Mouse (Mus musculus) midbrain, embryonic 12.5 days (tissue): Measurements from ENCODE around the gene Mtmr4. TPM values are rescaled to one million over a fixed set of nuclear protein-coding genes. Genes with fewer than 3 reads are reported as not detected.

Experiments used
- ATAC-seq: fragments of 200-750 bp; cut with Nextera tagmentation; 2 replicates; pipeline ENCODE4 v1.8.0; 2017; ENCODE audit warnings: low read depth, moderate TSS enrichment, moderate library complexity; ENCODE audit not compliant: low FRiP score
- H3K27ac ChIP-seq: fragments of 300-500 bp; sonication (generic); replicated peaks from 2 replicates; pipeline ENCODE4 v1.5.1; 2016; ENCODE audit warnings: mild to moderate bottlenecking
- H3K27me3 ChIP-seq: fragments of 300-500 bp; sonication (generic); 2 replicates; pipeline ENCODE4 v1.6.1; 2016; ENCODE audit warnings: mild to moderate bottlenecking
- H3K36me3 ChIP-seq: fragments of 300-500 bp; sonication (generic); 2 replicates; pipeline ENCODE4 v1.6.1; 2016
- H3K4me1 ChIP-seq: fragments of 300-500 bp; sonication (generic); 2 replicates; pipeline ENCODE4 v1.6.1; 2016
- H3K4me2 ChIP-seq: fragments of 300-500 bp; sonication (generic); replicated peaks from 2 replicates; pipeline ENCODE4 v1.6.1; 2016; ENCODE audit warnings: mild to moderate bottlenecking, moderate library complexity
- H3K4me3 ChIP-seq: fragments of 300-500 bp; sonication (generic); 2 replicates; pipeline ENCODE4 v1.5.1; 2016; ENCODE audit warnings: mild to moderate bottlenecking
- H3K9ac ChIP-seq: fragments of 300-500 bp; sonication (generic); replicated peaks from 2 replicates; pipeline ENCODE4 v1.6.1; 2016; ENCODE audit warnings: mild to moderate bottlenecking, moderate library complexity
- H3K9me3 ChIP-seq: fragments of 300-500 bp; sonication (generic); 2 replicates; pipeline ENCODE4 v1.6.1; 2016; ENCODE audit warnings: mild to moderate bottlenecking
- WGBS: fragments of 180-500 bp; shearing (Covaris S2); methylation state at CpG from one replicate; pipeline ENCODE4 v1.1.7; 2016; 5-methylcytosine and 5-hydroxymethylcytosine counted together
- polyA plus RNA-seq: library from polyadenylated mRNA; unstranded; fragments of >200 nt; fragmentation: Nextera tagmentation; extraction: Ambion mirVana; gene quantifications from 2 replicates; pipeline ENCODE4 v1.2.1, GENCODE M21; 2016

Gene Mtmr4
- polyA plus RNA-seq: 76.9 and 87.9 TPM in 2 replicates

DNA sequence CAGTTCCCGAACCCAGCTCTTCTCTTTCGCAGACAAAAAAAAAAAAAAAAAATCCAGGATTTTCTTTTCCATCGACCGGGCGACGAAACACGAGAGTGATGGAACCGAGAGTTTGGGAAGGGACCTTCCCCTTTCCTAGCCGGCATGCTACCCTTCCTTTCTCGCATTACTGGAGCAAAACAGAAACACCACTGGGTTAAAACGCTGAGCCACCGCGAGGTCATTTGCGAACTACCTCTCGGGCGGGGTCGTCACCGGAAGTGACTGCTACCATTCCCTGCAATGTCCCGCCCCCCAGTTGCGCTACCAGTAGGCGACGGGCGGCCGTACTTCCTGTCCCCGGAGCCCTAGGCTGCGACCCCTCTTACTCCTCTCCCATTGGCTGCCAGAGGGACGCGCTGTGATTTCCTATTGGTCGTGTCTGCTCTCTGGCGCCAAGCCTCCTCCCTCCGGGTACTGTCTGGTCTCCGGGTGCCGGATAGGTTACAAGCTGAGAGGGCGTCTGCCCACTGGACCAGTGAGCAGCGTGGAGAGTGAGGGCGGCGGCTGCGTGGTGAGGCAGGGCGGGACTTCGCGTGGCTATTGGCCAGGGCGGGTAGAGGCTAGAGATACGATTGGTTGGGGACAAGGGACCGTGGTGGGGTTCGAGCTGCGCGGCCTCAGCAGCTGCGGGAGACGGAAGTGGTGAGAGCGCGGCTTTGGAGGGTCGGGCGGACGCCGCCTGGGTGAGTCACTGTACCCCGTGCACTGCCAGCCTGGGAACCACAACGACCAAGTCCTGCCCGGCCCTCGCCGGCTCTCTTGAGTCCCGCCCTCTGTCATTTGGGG lies at the start of gene Mtmr4:
Gene Mtmr4, plus strand, starts transcription at position 637 of the 828 bp plus-strand sequence.
- no peaks in the 10 kb centered on the region for H3K27me3 ChIP-seq
- H3K4me2 ChIP-seq: peak within 1 kb of the TSS; percentile 88
- peak within 1 kb of the TSS; percentile 85 for H3K4me3 ChIP-seq
- H3K4me1 ChIP-seq: peaks cover 56% of the 10 kb centered on the region
- under 1% methylated on average over 61 of the region's 61 CpGs for WGBS
- 0 out of 2 replicates have a peak, but pooled peaks cover 5% of the 10 kb centered on the region for H3K36me3 ChIP-seq
- peak within 1 kb of the TSS; percentile 95 for H3K9ac ChIP-seq
- H3K27ac ChIP-seq: peak within 1 kb of the TSS; percentile 88
- H3K9me3 ChIP-seq: no peaks in the 10 kb centered on the region
- peak; percentile 98 for ATAC-seq

DNA sequence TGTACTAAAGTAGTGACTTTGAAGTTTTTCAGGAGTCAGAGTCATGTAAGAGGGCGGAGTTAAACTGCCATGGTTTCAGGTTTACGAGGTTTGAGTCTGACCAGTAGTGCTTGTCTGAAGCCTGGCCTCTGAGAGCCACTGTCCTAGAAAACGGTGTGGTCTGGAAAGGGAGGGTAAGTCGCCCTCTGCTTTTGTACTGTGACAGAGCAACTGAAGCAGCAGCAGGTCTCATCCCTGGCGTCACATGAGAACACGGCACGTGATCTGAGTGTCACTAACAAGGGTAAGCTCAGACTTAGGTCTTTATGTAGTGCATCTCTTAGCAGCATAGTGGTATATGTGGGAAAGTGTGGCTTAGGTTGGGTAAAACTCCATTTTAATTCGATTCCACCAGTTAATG lies 49.7 kb upstream of the Mtmr4 start:
- Histone ChIP-seq H3K9me3 (no peaks in the 10 kb centered on the region), H3K27ac (no peak overlapping the region), H3K4me3 (no peak overlapping the region), H3K27me3 (no peaks in the 10 kb centered on the region), H3K4me1 (no peaks in the 10 kb centered on the region), H3K4me2 (no peak overlapping the region), H3K36me3 (no peaks in the 10 kb centered on the region), H3K9ac (no peak overlapping the region)
- WGBS: 46% methylated on average over 8 of the region's 8 CpGs
- no peak for ATAC-seq

DNA sequence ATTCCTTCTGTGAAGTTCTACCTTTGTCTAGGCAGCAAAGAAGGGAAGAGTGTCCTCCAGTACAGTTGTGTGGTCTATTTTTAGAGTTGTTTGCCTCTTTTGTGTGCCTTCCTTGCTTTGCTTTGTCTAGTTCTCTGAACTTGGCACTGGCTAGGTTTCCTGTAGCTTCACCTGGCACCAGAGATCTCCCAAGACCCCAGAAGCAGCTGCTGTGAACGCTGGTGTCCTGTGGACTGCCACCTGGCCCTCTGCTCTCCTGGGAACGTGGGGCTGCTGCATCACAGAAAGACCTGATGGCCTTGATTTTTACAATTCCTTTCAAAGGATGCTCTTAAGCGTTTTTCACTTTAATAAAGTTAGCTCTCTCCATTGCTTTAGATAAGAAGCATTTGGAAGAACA lies 49.1 kb upstream of the Mtmr4 start:
- Histone ChIP-seq H3K27me3 (no peaks in the 10 kb centered on the region), H3K9ac (no peak overlapping the region), H3K4me3 (no peak overlapping the region), H3K4me2 (no peak overlapping the region), H3K4me1 (no peaks in the 10 kb centered on the region), H3K27ac (no peak overlapping the region), H3K36me3 (no peaks in the 10 kb centered on the region), H3K9me3 (no peaks in the 10 kb centered on the region)
- WGBS: 58% methylated on average over 3 of the region's 3 CpGs
- ATAC-seq: no peak

DNA sequence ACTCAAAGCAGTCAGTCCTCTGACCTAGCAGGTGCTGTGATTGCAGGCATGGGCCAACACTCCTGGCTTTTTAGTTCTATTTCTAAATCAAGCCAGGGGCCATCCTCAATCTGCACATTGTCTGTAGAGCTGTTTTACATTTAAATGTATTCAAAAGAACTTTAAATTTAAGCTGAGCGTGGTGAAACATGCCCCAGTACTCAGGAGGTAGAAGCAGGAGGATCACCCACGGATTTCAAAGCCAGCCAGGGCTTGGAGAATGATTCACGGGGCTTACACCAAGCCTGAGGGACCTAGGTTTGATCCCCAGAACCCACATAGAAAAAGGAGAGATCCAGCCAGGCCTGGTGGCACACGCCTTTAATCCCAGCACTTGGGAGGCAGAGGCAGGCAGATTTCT lies 38.6 kb upstream of the Mtmr4 start:
- Histone ChIP-seq H3K27me3 (no peaks in the 10 kb centered on the region), H3K4me3 (no peak overlapping the region), H3K27ac (no peak overlapping the region), H3K36me3 (no peaks in the 10 kb centered on the region), H3K9me3 (no peaks in the 10 kb centered on the region), H3K9ac (no peak overlapping the region), H3K4me2 (no peak overlapping the region), H3K4me1 (peaks cover 6% of the 10 kb centered on the region; the same call in 1 of the 2 replicates)
- no peak for ATAC-seq
- 80% methylated on average over 4 of the region's 4 CpGs for WGBS

DNA sequence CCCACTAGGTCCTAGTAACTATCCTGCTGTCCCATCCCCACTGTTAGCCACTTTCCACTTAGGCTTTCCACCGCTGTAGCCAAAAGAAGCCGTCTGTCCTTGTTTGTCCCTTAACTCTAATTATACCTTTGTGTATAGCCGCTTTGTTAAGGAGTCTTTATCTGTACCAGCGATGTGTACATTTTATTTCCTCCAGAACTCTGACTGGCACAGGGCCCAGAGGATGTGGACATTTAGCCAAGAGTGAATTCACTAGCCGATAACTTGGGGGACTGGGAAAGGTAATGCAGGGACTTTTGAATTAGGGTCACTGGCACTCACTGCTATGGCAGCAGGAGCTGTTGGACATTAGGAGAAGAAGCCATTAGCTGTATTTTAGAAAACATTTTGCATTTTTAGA lies 37.6 kb upstream of the Mtmr4 start:
- WGBS: 64% methylated on average over 5 of the region's 5 CpGs
- H3K4me3 ChIP-seq: no peak overlapping the region

DNA sequence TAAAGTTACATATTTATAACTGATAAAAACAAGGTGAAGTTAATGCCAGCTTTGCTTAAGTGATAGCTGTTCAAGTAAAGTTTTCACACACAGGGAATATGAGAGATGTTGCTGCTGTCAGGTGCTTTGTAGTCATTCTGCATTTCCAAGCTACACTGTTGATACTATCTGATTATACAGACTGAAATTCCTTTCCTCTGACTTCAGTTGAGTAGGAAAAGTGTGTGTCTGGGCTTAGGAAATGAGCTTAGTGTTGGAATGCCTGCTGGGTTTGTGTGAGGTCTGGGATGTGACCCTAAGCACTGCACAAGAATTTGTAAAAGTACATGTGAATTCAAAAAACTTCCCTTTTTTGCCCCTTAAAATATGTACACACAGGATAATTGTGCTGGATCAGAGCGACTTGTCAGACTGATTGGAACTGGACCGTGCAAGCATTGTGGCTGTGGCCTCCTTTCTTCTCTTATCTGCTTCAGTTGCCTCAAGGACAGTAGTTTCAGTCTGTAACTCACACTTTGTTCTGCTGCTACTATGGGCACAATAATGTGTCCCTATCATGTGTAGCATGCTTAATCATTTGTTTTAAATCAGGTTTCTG lies 36.8 kb upstream of the Mtmr4 start:
- Histone ChIP-seq H3K27me3 (no peaks in the 10 kb centered on the region), H3K27ac (no peak overlapping the region), H3K4me3 (no peak overlapping the region), H3K36me3 (no peaks in the 10 kb centered on the region), H3K9ac (no peak overlapping the region), H3K4me2 (no peak overlapping the region), H3K9me3 (no peaks in the 10 kb centered on the region), H3K4me1 (peaks cover 6% of the 10 kb centered on the region; the same call in 1 of the 2 replicates)
- no peak for ATAC-seq
- WGBS: 33% methylated on average over 2 of the region's 2 CpGs

More for the DNA sequence above, 37.6 kb upstream of the Mtmr4 start:
- no peak overlapping the region for H3K4me2 ChIP-seq
- no peak overlapping the region for H3K9ac ChIP-seq
- H3K36me3 ChIP-seq: no peaks in the 10 kb centered on the region
- H3K9me3 ChIP-seq: no peaks in the 10 kb centered on the region
- no peak overlapping the region; the same call in 1 of the 2 replicates for H3K27ac ChIP-seq
- H3K27me3 ChIP-seq: no peaks in the 10 kb centered on the region
- H3K4me1 ChIP-seq: peaks cover 6% of the 10 kb centered on the region; the same call in 1 of the 2 replicates
- ATAC-seq: no peak

DNA sequence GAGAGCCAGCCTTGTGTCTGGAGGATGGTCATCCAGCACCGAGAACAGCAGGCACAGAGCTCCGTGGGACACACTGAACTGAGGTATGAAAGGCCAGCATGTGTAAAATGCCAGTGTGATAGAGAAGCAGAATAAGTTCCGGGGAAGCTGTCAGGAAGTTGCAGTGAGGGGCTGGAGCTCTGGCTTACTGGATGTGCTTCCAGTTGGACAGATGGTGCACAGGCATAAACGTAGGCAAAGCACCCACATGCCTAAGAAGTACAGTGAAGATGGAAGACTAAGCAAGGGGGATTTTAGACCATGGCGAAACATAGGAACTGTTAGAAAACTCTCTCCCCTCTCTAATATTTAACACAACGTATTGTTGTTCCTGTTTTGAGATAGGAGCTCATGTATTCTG lies 30.8 kb upstream of the Mtmr4 start:
- no peaks in the 10 kb centered on the region for H3K27me3 ChIP-seq
- H3K27ac ChIP-seq: no peak overlapping the region
- no peaks in the 10 kb centered on the region for H3K9me3 ChIP-seq
- H3K4me3 ChIP-seq: no peak overlapping the region
- H3K36me3 ChIP-seq: no peaks in the 10 kb centered on the region
- WGBS: 83% methylated on average over 6 of the region's 6 CpGs
- no peak for ATAC-seq
- H3K9ac ChIP-seq: no peak overlapping the region
- H3K4me2 ChIP-seq: no peak overlapping the region
- H3K4me1 ChIP-seq: no peaks in the 10 kb centered on the region

DNA sequence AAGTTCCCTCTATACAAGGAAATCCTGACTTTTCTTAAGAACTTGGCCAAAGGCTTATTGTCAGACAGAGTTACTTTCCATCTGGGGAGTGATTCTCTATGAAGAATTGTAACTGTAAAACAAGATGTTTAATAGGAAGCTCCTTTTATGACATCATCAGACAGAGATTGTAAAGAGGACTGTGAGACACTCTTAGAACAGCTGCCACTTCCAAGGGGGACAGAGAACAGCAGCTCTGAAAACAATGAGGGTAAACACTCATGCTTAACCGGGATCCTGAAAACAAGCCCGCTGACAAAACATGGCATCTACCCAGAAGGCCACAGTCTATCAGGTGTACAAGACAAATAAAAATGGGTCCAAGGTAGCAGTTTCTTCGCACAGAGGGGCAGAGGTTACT lies 25.5 kb upstream of the Mtmr4 start, which contains the start of gene Gm11492:
Gene Gm11492, plus strand, starts transcription at position 153 of the 400 bp plus-strand sequence.
- H3K4me1 ChIP-seq: no peaks in the 10 kb centered on the region
- H3K27me3 ChIP-seq: no peaks in the 10 kb centered on the region
- no peaks in the 10 kb centered on the region for H3K36me3 ChIP-seq
- no peaks in the 10 kb centered on the region for H3K9me3 ChIP-seq
- no peak within 1 kb of the TSS for H3K4me2 ChIP-seq
- H3K9ac ChIP-seq: no peak within 1 kb of the TSS
- H3K4me3 ChIP-seq: no peak within 1 kb of the TSS
- ATAC-seq: no peak
- WGBS: 82% methylated on average over 3 of the region's 3 CpGs
- H3K27ac ChIP-seq: no peak within 1 kb of the TSS

DNA sequence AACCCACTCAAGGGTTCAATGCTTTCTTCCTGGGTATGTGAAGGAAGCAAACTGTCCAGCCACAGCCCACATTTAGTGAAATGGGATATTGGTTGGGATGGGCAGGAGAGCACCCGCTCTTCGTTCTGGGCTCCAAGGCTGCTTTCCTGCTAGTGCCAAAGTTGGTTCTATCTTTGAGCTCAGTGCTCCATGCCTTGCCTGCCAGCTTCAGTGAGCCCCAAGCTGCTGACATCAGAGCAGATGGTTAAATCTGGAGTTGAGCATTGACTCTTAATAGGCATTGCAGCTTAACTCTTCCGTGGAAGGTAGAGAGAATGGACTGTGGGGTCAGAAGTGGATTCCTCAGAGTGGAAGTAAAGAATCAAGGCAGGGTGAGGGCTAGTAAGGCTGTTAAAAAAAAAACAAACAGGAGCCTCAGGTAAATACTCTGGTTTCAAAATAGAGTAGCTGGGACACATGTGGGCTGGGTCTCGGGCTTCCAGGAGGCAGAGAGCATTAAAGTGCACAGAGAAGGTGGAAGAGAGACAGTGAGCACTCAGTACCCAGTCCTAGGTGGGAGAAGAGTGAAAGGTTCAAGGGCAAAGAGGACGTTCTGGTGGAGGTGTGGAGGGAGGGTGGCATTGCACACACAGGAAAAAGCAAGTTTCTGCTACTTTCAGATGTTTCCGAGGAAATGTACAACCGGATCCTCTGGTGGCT lies 23.6 kb upstream of the Mtmr4 start, which contains the start of gene Sept4:
Gene Sept4, plus strand, starts transcription at position 649 of the 699 bp plus-strand sequence.
- Histone ChIP-seq H3K4me2 (no peak within 1 kb of the TSS), H3K36me3 (no peaks in the 10 kb centered on the region), H3K9me3 (no peaks in the 10 kb centered on the region), H3K4me3 (no peak within 1 kb of the TSS), H3K27ac (no peak within 1 kb of the TSS), H3K9ac (no peak within 1 kb of the TSS), H3K27me3 (no peaks in the 10 kb centered on the region), H3K4me1 (no peaks in the 10 kb centered on the region)
- ATAC-seq: no peak
- WGBS: 82% methylated on average over 7 of the region's 7 CpGs

DNA sequence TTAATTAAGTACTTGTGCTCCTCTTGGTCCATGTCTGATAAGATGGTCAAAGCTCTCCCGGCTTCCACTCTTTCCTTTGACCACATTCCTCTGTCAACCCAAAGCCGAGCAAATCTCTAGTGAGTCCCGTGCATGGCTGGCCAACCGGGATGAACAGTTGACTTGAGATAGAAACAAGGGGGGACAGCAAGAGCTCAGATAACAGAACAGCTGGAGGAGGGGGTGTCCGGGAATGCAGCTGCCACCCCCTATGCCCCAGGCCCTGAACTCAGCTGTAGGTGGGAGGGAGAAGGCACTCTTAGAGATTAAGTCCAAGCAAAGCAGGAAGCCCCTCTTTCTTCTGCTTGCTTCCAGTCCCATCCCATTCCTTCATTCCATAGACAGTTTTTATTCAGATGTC lies 21.2 kb upstream of the Mtmr4 start:
- 0 out of 2 replicates have a peak, but pooled peaks cover 3% of the 10 kb centered on the region for H3K4me1 ChIP-seq
- no peaks in the 10 kb centered on the region for H3K36me3 ChIP-seq
- ATAC-seq: no peak
- H3K4me3 ChIP-seq: no peak overlapping the region
- H3K9me3 ChIP-seq: no peaks in the 10 kb centered on the region
- 51% methylated on average over 5 of the region's 5 CpGs for WGBS
- no peak overlapping the region for H3K9ac ChIP-seq
- H3K4me2 ChIP-seq: no peak overlapping the region
- no peaks in the 10 kb centered on the region for H3K27me3 ChIP-seq
- H3K27ac ChIP-seq: no peak overlapping the region

DNA sequence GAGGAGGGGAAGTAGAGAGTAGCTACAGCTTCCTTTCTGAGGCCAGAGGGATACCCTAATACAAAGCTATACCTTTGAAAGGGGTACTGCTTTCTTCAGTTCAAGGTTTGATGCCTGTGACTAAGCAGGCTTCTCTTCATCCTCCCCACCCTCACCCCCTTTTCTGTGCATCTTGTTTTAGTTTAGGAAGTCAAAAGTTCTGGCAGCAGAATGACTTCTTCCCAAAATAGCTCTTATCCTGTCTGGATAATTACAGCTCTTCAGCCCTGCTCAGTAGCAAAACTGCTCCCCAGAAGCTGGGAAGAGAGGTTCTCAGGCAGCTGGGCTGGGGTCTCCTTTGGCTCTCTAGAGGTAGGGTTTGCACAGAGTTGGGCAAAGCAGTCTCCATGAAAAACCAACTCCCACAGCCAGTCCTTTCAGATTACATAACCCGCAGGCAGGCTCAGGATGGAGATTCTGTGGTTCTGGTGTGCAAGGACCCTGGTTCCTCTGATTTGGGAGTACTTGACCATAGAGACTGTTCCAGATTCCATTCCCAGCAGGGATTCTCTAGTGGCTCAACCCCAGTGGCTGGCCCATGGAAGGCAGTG lies 20.5 kb upstream of the Mtmr4 start:
- Histone ChIP-seq H3K9me3 (no peaks in the 10 kb centered on the region), H3K9ac (no peak overlapping the region), H3K27ac (no peak overlapping the region), H3K4me2 (no peak overlapping the region), H3K4me3 (no peak overlapping the region), H3K36me3 (no peaks in the 10 kb centered on the region), H3K27me3 (0 out of 2 replicates have a peak, but pooled peaks cover 3% of the 10 kb centered on the region), H3K4me1 (0 out of 2 replicates have a peak, but pooled peaks cover 3% of the 10 kb centered on the region)
- 93% methylated on average over 1 of the region's 1 CpGs for WGBS
- ATAC-seq: no peak
